Mouse (Mus musculus) heart, adult 2 months (tissue): ENCODE measurements around the gene 2810408A11Rik. TPM values are rescaled to one million over a fixed set of nuclear protein-coding genes. Genes with fewer than 3 reads are reported as not detected.

Source experiments
- DNase-seq, 2 experiments: peaks; one replicate each; pipeline ENCODE4 v3.0.0; 2021
- H3K27ac ChIP-seq: fragments of 200-600 bp; 2 replicates; pipeline ENCODE4 v1.8.1; 2022
- H3K27me3 ChIP-seq: fragments of 200-500 bp; 2 replicates; pipeline ENCODE4 v1.6.1; 2012; ENCODE audit warnings: mild to moderate bottlenecking, low read length, inconsistent platforms, mixed read lengths; ENCODE audit not compliant: control insufficient read depth, insufficient read depth
- H3K36me3 ChIP-seq: fragments of 200-500 bp; 2 replicates; pipeline ENCODE4 v1.6.1; 2012; ENCODE audit warnings: low read length, inconsistent platforms; ENCODE audit not compliant: control insufficient read depth, insufficient read depth
- H3K4me1 ChIP-seq: fragments of 200-500 bp; 2 replicates; pipeline ENCODE4 v1.6.1; 2011; ENCODE audit warnings: low read length; ENCODE audit not compliant: control insufficient read depth, insufficient read depth
- H3K4me3 ChIP-seq: fragments of 200-600 bp; 2 replicates; pipeline ENCODE4 v1.8.1; 2022
- H3K79me2 ChIP-seq: fragments of 200-500 bp; replicated peaks from 2 replicates; pipeline ENCODE4 v1.6.1; 2012; ENCODE audit warnings: mild to moderate bottlenecking, inconsistent platforms, low read length, moderate library complexity, mixed read lengths; ENCODE audit not compliant: control insufficient read depth, insufficient read depth
- H3K9ac ChIP-seq: fragments of 200-500 bp; 2 replicates; pipeline ENCODE4 v1.6.1; 2012; ENCODE audit warnings: low read depth, mild to moderate bottlenecking, control low read depth, inconsistent platforms, low read length, mixed read lengths
- CTCF ChIP-seq: fragments of 200-600 bp; IDR thresholded peaks from 2 replicates; pipeline ENCODE4 v1.8.1; 2022; ENCODE audit warnings: antibody characterized with exemption, mild to moderate bottlenecking, moderate library complexity
- EP300 ChIP-seq: fragments of 200-500 bp; IDR thresholded peaks from 2 replicates; pipeline ENCODE4 v1.6.1; 2011; ENCODE audit warnings: low read depth, low read length, control low read depth; ENCODE audit not compliant: insufficient read depth
- POLR2A ChIP-seq: fragments of 200-500 bp; IDR thresholded peaks from 2 replicates; pipeline ENCODE4 v1.6.1; 2011; ENCODE audit warnings: mild to moderate bottlenecking, low read depth, low read length, control low read depth; ENCODE audit not compliant: insufficient read depth
- WGBS: fragments of 180-500 bp; shearing (Covaris S2); methylation state at CpG from one replicate; pipeline ENCODE4 v1.1.7; 2018; 5-methylcytosine and 5-hydroxymethylcytosine counted together
- intact Hi-C: fragments of 180-260 bp; cut with DNase I; formaldehyde crosslinking; loops from one replicate; pipeline ENCODE4 v1.15.1; 2025
- polyA plus RNA-seq: library from polyadenylated mRNA; depleted of rRNA; stranded (reverse); fragments of >200 nt; gene quantifications from 2 replicates; pipeline ENCODE4 v1.2.3, GENCODE M21; 2012
- total RNA-seq, 2 experiments: library from RNA; stranded (reverse); gene quantifications; 2 replicates each; pipeline ENCODE4 v1.2.3; 2021

The 2810408A11Rik gene
- total and polyA plus RNA-seq, 3 experiments: 0.23 to 0.41 (median 0.34) TPM

DNA sequence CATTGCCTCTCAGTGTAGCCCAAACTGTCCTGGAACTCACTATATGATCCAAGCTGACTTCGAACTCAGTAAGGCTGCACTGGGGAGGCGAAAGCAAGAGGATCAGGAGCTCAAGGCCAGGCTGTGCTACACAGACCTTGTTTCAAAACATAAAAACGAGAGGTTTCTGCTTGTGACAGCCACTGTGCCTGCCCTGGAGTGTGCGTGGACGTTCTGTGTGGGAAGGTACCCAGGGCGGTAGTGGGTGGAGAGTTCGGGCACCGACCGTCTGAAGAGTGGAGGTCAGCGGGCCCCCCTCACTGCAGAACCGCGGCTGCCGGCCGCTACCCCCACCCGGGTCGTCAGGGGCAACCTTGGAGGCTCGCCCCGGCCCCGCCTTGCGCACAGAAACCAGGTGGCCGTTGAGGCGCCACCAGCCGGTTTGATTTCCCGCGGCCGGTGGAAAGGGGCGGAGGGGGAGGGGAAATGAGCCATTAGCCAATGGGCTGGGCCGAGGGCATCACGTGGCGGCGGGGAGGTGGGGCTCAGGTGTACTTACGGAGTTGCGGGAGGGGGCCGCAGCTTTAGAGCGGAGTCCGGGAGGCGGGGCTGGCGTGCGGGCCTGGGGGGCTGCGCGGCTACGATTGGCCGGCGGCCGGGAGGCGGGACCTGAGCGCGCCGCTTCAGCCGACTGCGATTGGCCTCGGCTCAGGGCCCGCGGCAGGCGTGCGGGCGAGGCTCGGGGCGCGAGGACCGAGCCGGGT, 34.5 kb upstream of the 2810408A11Rik start, which contains the start of gene Ybx2:
TSS of gene Ybx2 (plus strand) at position 660 of the 743 bp plus-strand sequence.
- TF ChIP-seq POLR2A (no peak), CTCF (peak; percentile 21; the same call in 1 of the 2 replicates)
- no peaks in the 10 kb centered on the region for H3K79me2 ChIP-seq
- no peaks in the 10 kb centered on the region for H3K36me3 ChIP-seq
- intact Hi-C loops: loop anchor here (2.0 kb wide), 1 partner anchor 65 kb away; the partner anchor contains the start of gene Dvl2
- H3K4me3 ChIP-seq: peak within 1 kb of the TSS; percentile 50
- WGBS: 3% methylated on average over 62 of the region's 62 CpGs
- peak; percentile 88 to 89 for DNase-seq
- no peaks in the 10 kb centered on the region for H3K27me3 ChIP-seq
- peaks cover 11% of the 10 kb centered on the region for H3K4me1 ChIP-seq
- peak within 1 kb of the TSS; percentile 81 for H3K9ac ChIP-seq
- peak within 1 kb of the TSS; percentile 71 for H3K27ac ChIP-seq

DNA sequence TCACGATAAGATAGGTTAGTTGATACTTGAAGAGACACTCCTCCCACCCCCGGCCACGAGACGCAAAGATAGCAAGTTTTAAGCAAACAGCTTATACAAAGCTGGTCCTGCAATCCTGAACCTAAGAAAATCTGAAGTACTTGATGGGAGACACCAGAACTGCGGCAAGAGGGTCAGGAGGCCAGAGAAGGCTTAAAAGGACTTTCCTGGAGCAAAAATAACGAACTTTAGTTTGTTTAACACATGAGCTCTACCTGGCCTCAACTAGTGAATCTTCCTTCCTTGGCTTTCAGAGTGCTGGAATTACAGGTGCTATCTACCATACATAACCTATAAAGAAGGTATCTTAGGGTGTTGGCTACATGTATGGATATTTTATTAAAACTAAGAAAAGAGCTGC, 33.9 kb upstream of the 2810408A11Rik start:
- Histone ChIP-seq H3K27me3 (no peaks in the 10 kb centered on the region), H3K4me3 (peak overlapping the region; percentile 30; the same call in 1 of the 2 replicates), H3K9ac (no peak overlapping the region), H3K27ac (0 out of 2 replicates have a peak overlapping the region, but pooled peaks have one; percentile 5), H3K4me1 (peaks cover 11% of the 10 kb centered on the region), H3K79me2 (no peaks in the 10 kb centered on the region), H3K36me3 (no peaks in the 10 kb centered on the region)
- intact Hi-C loops: loop anchor here (1.0 to 5.0 kb wide), 3 partner anchors 15 to 268 kb away; partner anchors contain the start of gene Dvl2
- WGBS: 23% methylated on average over 6 of the region's 6 CpGs
- no peak for TF ChIP-seq POLR2A
- TF ChIP-seq CTCF: no peak
- no peak for TF ChIP-seq EP300
- DNase-seq: no peak

DNA sequence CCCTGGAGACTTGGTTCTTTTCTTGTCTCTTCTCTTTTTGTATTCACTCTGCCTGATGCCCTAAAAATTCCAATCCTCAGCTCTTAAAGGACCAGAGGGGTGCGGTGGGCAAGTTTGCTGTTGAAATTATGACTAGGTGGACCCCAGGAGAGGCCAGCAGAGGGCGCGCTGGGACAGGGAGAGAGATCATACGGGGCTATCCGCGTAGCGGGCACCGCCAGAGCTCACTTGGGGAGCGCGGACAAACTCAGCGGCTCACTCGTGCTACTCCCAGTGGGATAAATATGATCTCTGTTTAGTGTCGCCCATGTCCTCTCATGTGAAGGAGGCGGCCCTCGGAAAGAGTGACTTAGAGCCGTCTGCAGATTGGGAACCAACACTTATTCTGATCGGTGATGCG, 33.4 kb upstream of the 2810408A11Rik start:
- H3K27ac ChIP-seq: 0 out of 2 replicates have a peak overlapping the region, but pooled peaks have one; percentile 5
- intact Hi-C loops: loop anchor here (1.0 to 5.0 kb wide), 3 partner anchors 15 to 268 kb away; partner anchors contain the start of gene Dvl2
- peak; percentile 89 to 95 for DNase-seq
- H3K4me3 ChIP-seq: peak overlapping the region; percentile 30; the same call in 1 of the 2 replicates
- under 1% methylated on average over 18 of the region's 18 CpGs for WGBS
- TF ChIP-seq EP300 (peak; percentile 89), CTCF (peak; percentile 94), POLR2A (no peak)
- H3K27me3 ChIP-seq: no peaks in the 10 kb centered on the region
- H3K36me3 ChIP-seq: no peaks in the 10 kb centered on the region
- H3K4me1 ChIP-seq: peaks cover 11% of the 10 kb centered on the region
- H3K79me2 ChIP-seq: no peaks in the 10 kb centered on the region
- peak overlapping the region; percentile 13; the same call in 1 of the 2 replicates for H3K9ac ChIP-seq

DNA sequence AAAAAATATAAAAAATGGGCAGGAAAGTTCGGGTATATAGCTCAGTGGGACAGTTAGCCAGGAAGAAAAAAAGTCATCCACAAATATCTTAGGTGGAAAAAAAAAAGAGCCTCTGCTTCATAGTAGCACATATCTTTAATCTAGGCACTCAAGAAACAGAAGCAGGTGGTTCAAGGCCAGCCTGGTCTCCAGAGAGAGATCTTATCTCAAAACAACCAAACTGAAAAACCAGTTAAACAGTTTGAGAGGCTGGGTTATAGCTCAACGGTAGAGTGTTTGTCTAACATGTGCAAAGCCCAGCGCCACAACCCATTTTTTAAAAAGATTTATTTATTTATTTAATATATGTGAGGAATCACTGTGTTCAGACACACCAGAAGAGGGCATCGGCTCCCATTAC, 32.3 kb upstream of the 2810408A11Rik start:
- Histone ChIP-seq H3K4me1 (peaks cover 11% of the 10 kb centered on the region), H3K27me3 (no peaks in the 10 kb centered on the region), H3K9ac (no peak overlapping the region), H3K4me3 (no peak overlapping the region), H3K36me3 (no peaks in the 10 kb centered on the region), H3K79me2 (no peaks in the 10 kb centered on the region), H3K27ac (no peak overlapping the region)
- no peak for TF ChIP-seq POLR2A
- TF ChIP-seq EP300: no peak
- no peak for TF ChIP-seq CTCF
- 73% methylated on average over 4 of the region's 4 CpGs for WGBS
- intact Hi-C loops: loop anchor here (5.0 kb wide), 1 partner anchor 269 kb away; no protein-coding TSS in a partner anchor
- DNase-seq: no peak

DNA sequence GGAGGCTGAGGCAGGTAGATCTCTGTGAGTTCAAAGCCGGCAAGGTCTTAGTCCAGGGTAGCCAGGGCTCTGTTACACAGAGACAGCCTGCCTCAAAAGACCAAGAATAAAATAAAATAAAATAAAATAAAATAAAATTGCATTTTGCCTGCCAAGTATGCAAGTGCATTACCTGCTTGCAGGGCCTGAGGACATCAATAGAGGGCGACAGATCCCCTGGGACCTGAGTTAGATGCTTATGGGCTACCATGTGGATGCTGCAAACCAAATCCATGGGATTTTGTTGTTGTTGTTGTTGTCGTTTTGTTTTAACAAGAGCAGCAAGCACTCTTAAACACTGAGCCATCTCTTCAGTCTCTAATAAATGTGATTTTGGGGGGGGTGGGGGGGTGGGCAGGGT, 31.5 kb upstream of the 2810408A11Rik start:
- peaks cover 7% of the 10 kb centered on the region for H3K4me1 ChIP-seq
- no peaks in the 10 kb centered on the region for H3K36me3 ChIP-seq
- intact Hi-C loops: loop anchor here (5.0 kb wide), 1 partner anchor 270 kb away; no protein-coding TSS in a partner anchor
- 48% methylated on average over 3 of the region's 3 CpGs for WGBS
- no peak overlapping the region for H3K4me3 ChIP-seq
- no peak overlapping the region for H3K9ac ChIP-seq
- H3K27me3 ChIP-seq: no peaks in the 10 kb centered on the region
- no peaks in the 10 kb centered on the region for H3K79me2 ChIP-seq
- no peak overlapping the region for H3K27ac ChIP-seq
- TF ChIP-seq POLR2A: no peak
- TF ChIP-seq CTCF: peak; percentile 54
- TF ChIP-seq EP300: no peak
- no peak for DNase-seq

DNA sequence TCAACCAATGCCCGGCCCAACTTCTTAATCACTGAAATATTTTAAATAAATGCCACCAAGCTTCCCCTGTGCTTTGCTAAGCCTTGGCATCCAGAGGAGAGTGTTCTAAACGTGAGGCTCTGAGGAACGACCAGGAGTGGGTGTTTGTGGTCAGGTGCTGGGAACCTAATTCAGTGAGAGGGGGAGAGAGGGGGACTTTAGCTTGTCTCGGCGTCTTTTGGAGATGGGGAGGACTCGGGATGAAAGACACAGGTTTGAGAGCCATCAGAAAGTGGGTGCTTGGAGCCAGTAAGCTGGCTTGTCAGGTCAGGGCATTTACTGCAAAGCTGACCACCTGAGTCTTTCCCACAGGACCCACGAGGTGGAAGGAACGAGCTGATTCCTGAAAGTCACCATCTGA, 31.0 kb upstream of the 2810408A11Rik start:
- no peaks in the 10 kb centered on the region for H3K27me3 ChIP-seq
- no peak for TF ChIP-seq POLR2A
- no peak for TF ChIP-seq EP300
- TF ChIP-seq CTCF: no peak
- intact Hi-C loops: loop anchor here (5.0 kb wide), 1 partner anchor 271 kb away; no protein-coding TSS in a partner anchor

More for the DNA sequence above, 31.0 kb upstream of the 2810408A11Rik start:
- DNase-seq: no peak
- Histone ChIP-seq H3K4me3 (no peak overlapping the region), H3K4me1 (peaks cover 5% of the 10 kb centered on the region), H3K79me2 (no peaks in the 10 kb centered on the region), H3K27ac (no peak overlapping the region), H3K9ac (no peak overlapping the region), H3K36me3 (no peaks in the 10 kb centered on the region)
- 65% methylated on average over 8 of the region's 8 CpGs for WGBS
